Mouse (Mus musculus) left cerebral cortex, postnatal 36 days (tissue): ENCODE measurements around the gene Dhdds. TPM values are rescaled to one million over a fixed set of nuclear protein-coding genes. Genes with fewer than 3 reads are reported as not detected.
"Not testable (repeated sequence)": the region's sequence is repeated elsewhere in the genome, so short reads cannot be mapped to it uniquely, and the experiment has no call there.

Source experiments
- DNase-seq, 2 experiments: peaks; one replicate each; pipeline ENCODE4 v3.0.0; 2021 to 2022; ENCODE audit warnings: low spot score in 2 of 2, mixed read lengths in 1 of 2
- intact Hi-C: fragments of 180-260 bp; cut with DNase I; formaldehyde crosslinking; loops from one replicate; pipeline ENCODE4 v1.15.1; 2025
- total RNA-seq, 2 experiments: library from RNA; stranded (reverse); gene quantifications; 2 replicates each; pipeline ENCODE4 v1.2.3; 2021

The Dhdds gene
- total RNA-seq, 2 experiments from 2014 or later: 61.9 to 63.3 TPM

GRCm38 (mm10) chr4:134006845-134007244, 6.1 kb upstream of the Dhdds start:
- intact Hi-C loops: no loop called here
- no peak for DNase-seq

DNA sequence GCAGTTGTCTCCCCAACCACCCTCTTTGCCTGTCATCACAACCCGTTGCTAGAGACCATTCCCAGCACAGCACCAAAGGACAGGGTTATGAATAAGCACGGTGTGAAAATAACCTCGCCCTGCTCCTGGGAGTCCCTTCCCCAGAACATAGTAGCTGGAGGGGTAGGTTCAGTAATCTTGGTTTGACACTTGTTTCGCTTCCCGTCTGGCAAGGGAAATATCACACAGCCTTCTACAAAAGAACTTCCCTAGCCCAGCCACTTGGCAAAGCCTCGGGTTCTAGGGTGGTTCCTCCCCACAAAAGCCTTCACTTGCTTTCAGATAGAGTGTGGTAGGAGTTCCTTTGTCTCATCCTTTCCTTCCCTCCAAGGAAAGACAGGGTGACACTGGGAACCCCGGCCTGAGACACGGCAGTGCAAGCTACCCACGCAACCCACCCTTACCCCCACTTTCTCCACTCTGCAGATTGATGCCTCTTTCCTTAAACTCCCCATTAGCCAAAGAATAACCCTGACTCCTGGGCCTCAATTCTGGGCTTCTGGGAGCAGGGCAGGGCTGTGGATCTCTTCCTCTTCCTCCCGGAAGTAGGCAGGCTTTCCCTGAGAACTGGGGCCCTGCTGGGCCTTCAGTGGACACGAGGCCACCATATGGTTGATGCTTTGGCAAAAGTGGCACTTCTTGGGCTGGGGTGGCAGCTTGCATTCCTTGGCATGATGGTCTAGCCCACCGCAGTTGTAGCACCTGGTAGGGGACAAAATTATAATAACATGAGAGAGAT, 5.1 kb upstream of the Dhdds start:
- no peak for DNase-seq
- intact Hi-C loops: no loop called here

DNA sequence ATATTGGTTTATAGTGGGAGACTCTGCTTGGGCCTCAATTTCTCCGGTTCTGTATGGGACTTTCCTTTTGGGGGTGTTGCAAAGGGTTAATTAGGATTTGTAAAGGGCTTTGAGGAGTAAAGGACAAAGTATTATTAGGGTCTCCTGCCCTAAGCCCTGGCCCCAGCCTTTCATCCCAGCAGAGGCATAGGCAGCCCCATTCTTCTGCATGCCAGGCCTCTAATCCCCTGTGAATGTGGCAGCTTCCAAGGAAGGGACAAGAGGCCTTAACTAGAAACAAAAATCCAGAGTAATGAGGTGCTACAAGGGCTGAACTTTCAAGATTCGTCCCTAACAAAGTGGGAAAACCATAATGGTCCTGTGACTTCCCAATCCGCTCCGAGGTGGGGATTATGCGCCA, 2.2 kb upstream of the Dhdds start:
- intact Hi-C loops: no loop called here

DNA sequence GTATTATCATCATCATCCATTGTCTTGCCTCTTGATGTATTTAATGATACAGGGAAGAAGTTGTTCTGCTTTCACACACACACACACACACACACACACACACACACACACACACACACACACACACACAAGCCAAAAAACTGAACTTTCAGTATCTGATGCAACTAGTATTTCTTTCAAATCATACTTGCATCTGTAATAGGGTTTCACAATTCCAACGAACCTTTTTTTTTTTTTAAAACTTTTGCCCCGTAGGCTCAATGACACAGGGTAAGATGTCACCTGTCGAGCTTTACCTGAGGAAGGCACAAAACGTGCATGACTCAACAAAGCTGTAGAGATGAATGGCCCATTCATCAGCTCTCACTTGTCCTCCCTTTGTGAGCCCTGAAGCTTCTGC, 1.5 kb upstream of the Dhdds start:
- intact Hi-C loops: no loop called here
- DNase-seq: no peak

More for the DNA sequence above, 2.2 kb upstream of the Dhdds start:
- no peak for DNase-seq

GRCm38 (mm10) chr4:134001710-134002109, 992 bp upstream of the Dhdds start:
- intact Hi-C loops: no loop called here
- DNase-seq: no peak

DNA sequence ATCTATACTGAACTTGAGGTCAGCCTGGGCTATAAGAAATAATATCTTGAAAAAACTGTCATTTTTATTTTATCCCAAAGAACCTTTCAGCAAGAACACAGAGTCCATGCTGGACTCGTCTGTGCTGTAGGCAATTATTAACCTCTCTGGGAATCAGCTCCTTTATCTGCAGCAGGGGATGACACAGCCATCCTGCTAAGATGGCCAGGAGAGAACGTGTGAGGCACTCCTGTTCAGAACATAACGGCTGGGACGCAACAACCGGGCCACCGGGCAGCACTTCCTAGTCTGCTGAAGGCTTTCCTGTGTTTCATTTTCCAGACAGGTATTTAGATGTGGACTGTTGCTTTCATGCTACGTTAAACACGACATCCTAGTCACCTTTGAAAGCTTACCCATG, 6.0 kb downstream of the Dhdds start:
- intact Hi-C loops: no loop called here
- DNase-seq: no peak

- no peak for DNase-seq
- intact Hi-C loops: no loop called here
These were observed 9.5 kb downstream of the Dhdds start for GRCm38 (mm10) chr4:133991087-133991660.

GRCm38 (mm10) chr4:133990035-133990434, 10.7 kb downstream of the Dhdds start:
- DNase-seq: no peak
- intact Hi-C loops: no loop called here

DNA sequence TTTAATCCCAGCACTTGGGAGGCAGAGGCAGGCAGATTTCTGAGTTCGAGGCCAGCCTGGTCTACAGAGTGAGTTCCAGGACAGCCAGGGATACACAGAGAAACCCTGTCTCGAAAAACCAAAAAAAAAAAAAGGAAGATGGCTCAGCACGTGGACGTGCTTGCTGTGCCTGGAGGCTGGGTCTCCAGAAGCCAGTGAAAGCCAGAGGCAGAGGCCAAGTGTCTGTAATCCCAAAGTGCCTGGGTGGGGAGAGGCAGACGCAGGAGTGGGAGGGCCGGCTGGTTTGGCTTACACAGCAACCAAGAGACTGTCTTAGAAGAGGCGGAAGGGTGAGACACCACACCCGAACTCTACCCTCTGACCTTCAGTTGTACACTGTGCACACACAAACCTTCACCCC, 12.4 kb downstream of the Dhdds start:
- intact Hi-C loops, DNase-seq: not testable (repeated sequence)

GRCm38 (mm10) chr4:133982936-133983335, 17.8 kb downstream of the Dhdds start:
- no peak for DNase-seq

GRCm38 (mm10) chr4:133980496-133980895, 20.2 kb downstream of the Dhdds start:
- DNase-seq: no peak
- intact Hi-C loops: no loop called here

More at GRCm38 (mm10) chr4:133982936-133983335, 17.8 kb downstream of the Dhdds start:
- intact Hi-C loops: no loop called here

DNA sequence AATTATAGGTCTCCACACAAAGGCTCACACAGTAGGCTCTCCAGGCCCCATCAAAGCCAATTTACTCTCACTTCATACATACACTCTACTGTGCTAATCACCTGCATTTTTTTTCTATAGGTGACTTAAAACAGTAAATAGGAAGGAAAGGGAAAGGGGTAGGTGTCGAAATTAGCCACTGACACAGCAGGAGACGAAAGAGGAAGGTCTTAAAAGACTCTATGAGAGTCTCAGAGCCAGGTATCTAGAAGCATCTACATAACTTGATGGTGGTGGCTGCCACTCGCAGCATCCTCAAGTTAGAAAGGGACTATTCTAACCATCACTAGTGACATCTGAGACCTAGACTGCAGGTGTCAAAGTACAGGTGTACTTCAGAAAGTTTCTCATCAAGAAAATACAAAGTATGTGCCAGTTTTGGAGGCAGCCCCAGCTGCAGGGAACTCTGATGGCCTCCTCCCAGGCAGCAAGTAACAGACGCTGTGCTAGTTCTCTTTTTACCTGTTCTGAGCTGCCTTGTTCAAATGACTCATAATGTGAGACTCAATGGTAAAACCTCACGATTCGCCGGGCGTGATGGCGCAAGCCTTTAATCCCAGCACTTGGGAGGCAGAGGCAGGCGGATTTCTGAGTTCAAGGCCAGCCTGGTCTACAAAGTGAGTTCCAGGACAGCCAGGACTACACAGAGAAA, 22.6 kb downstream of the Dhdds start:
- DNase-seq: no peak
- intact Hi-C loops: no loop called here

- intact Hi-C loops: no loop called here
These were observed 29.0 kb downstream of the Dhdds start for GRCm38 (mm10) chr4:133971741-133972140.

DNA sequence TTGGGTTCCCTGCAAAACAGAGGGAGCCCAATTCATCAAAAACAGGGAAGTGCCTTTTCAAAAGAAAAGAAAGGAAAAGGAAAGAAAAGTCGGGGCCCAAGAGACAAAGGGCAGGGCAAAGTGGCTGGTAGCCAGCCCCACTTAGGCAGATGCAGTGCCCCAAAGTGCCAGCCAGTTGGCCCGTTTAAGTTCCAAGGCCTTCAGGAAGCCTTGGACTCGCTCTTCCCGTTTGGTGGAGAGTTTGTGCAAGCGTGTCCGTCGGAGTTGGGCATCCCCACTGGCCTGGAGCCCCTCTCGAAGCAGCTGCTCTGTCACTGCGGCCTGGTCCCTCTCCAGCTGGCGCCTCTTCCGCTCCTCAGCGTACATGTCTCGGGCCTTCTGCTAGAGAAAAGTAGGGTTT, 29.8 kb downstream of the Dhdds start:
- intact Hi-C loops: no loop called here

More at GRCm38 (mm10) chr4:133971741-133972140, 29.0 kb downstream of the Dhdds start:
- DNase-seq: no peak

DNA sequence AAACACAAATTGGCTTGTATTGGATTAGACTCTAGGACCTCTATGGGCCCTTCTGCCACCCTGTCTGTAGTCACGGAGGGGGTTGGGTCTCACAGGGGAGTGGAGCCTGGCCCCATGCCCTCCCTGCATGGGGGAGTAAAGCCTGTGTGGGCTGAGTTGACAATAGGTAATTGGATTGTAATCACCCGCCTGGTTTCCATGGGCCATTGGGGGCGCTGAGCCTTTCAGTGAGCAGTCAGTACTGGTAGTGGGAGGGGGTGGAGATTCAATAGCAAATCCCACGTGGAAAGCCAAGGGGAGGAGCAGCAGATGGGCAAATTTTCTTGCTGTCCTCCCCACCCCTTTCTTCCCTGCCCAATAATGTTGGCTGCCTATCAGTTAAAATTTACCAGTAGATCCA, 30.5 kb downstream of the Dhdds start:
- DNase-seq: no peak
- intact Hi-C loops: no loop called here

More for the DNA sequence above, 29.8 kb downstream of the Dhdds start:
- DNase-seq: no peak

GRCm38 (mm10) chr4:133969114-133969770, 31.5 kb downstream of the Dhdds start:
- intact Hi-C loops: no loop called here
- DNase-seq: no peak

GRCm38 (mm10) chr4:133968150-133968921, 32.4 kb downstream of the Dhdds start, which contains the start of gene Hmgn2:
Gene Hmgn2, minus strand, starts transcription at chr4:133968650.
- intact Hi-C loops: no loop called here
- DNase-seq: peak; percentile 46 to 49

DNA sequence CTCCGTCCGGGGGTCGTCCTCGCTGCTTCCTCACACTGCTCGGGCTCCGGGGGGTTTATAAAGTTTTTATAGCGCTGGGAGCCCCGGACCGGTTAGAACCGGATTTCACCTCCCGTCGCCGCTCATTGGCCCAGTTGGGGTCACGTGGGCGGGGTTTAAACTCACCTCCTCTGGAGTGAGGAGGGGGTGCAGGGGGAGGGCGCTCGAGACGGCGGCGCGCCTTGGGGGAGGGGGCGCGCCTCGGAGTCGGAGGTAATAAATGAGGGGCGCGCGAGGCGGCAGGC, 32.9 kb downstream of the Dhdds start:
- intact Hi-C loops: loop anchor here (2.0 kb wide), 1 partner anchor 57 kb away; no protein-coding TSS in a partner anchor
- DNase-seq: peak; percentile 88 to 89

- DNase-seq: peak; percentile 97 to 99
- intact Hi-C loops: loop anchor here (2.0 kb wide), 1 partner anchor 57 kb away; no protein-coding TSS in a partner anchor
These were observed 33.4 kb downstream of the Dhdds start for GRCm38 (mm10) chr4:133967138-133967865.
